Mouse (Mus musculus) midbrain, embryonic 10.5 days (tissue): ENCODE measurements around the gene 1810049J17Rik. TPM values are rescaled to one million over a fixed set of nuclear protein-coding genes. Genes with fewer than 3 reads are reported as not detected.

ENCODE experiments used
- DNase-seq: peaks from one replicate; pipeline ENCODE4 v3.0.0-alpha.2; 2017; ENCODE audit warnings: low spot score
- H3K27ac ChIP-seq: fragments of 300-500 bp; sonication (generic); replicated peaks from 2 replicates; pipeline ENCODE4 v1.5.1; 2016; ENCODE audit warnings: mild to moderate bottlenecking
- H3K27me3 ChIP-seq: fragments of 300-500 bp; sonication (generic); 2 replicates; pipeline ENCODE4 v1.6.1; 2016; ENCODE audit warnings: low read depth, mild to moderate bottlenecking; ENCODE audit not compliant: poor library complexity, severe bottlenecking
- H3K36me3 ChIP-seq: fragments of 300-500 bp; sonication (generic); 2 replicates; pipeline ENCODE4 v1.6.1; 2016; ENCODE audit warnings: mild to moderate bottlenecking, moderate library complexity
- H3K4me1 ChIP-seq: fragments of 300-500 bp; sonication (generic); 2 replicates; pipeline ENCODE4 v1.6.1; 2016
- H3K4me3 ChIP-seq: fragments of 300-500 bp; sonication (generic); 2 replicates; pipeline ENCODE4 v1.5.1; 2016; ENCODE audit warnings: mild to moderate bottlenecking, moderate library complexity
- H3K9me3 ChIP-seq: fragments of 300-500 bp; sonication (generic); replicated peaks from 2 replicates; pipeline ENCODE4 v1.6.1; 2016; ENCODE audit warnings: mild to moderate bottlenecking
- WGBS: fragments of 180-500 bp; shearing (Covaris S2); methylation state at CpG from one replicate; pipeline ENCODE4 v1.1.7; 2016; 5-methylcytosine and 5-hydroxymethylcytosine counted together
- polyA plus RNA-seq: library from polyadenylated mRNA; unstranded; fragments of >200 nt; fragmentation: Nextera tagmentation; extraction: Ambion mirVana; gene quantifications from 2 replicates; pipeline ENCODE4 v1.2.1, GENCODE M21; 2016

Gene 1810049J17Rik
- polyA plus RNA-seq, 1 experiment from 2014 or later: 0.58 TPM

- Histone ChIP-seq H3K9me3 (no peaks in the 10 kb centered on the region), H3K36me3 (no peaks in the 10 kb centered on the region), H3K4me1 (no peaks in the 10 kb centered on the region), H3K4me3 (no peak overlapping the region), H3K27me3 (no peaks in the 10 kb centered on the region), H3K27ac (no peak overlapping the region)
- no peak for DNase-seq
- WGBS: 65% methylated on average over 2 of the region's 2 CpGs
Observed at GRCm38 (mm10) chr15:12296228-12296627, 25.5 kb downstream of the 1810049J17Rik start.

DNA sequence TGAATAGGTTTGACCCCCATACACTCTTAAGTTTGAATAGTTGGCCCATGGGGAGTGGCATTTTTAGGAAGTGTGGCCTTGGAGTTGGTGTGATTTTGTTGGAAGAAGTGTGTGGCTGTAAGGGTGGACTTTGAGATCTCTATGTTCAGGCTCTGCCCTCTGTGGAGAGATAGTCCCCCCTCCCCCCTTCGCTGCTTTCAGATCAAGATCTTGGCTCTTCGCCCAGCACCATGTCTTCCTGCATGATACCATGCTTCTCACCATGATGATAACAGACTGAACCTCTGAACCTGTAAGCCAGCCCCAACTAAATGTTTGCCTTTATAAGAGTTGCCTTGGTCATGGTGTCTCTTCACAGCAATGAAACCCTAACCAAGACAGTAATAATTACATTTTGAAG, 29.9 kb downstream of the 1810049J17Rik start:
- no peak for DNase-seq

GRCm38 (mm10) chr15:12290330-12290729, 31.4 kb downstream of the 1810049J17Rik start:
- H3K27ac ChIP-seq: no peak overlapping the region
- H3K4me3 ChIP-seq: no peak overlapping the region
- H3K9me3 ChIP-seq: no peaks in the 10 kb centered on the region; the same call in 1 of the 2 replicates
- 85% methylated on average over 7 of the region's 7 CpGs for WGBS
- no peaks in the 10 kb centered on the region for H3K36me3 ChIP-seq
- no peak for DNase-seq
- no peaks in the 10 kb centered on the region for H3K4me1 ChIP-seq
- no peaks in the 10 kb centered on the region for H3K27me3 ChIP-seq

More for the DNA sequence above, 29.9 kb downstream of the 1810049J17Rik start:
- Histone ChIP-seq H3K27ac (no peak overlapping the region), H3K9me3 (no peaks in the 10 kb centered on the region), H3K27me3 (no peaks in the 10 kb centered on the region), H3K4me1 (no peaks in the 10 kb centered on the region), H3K36me3 (no peaks in the 10 kb centered on the region), H3K4me3 (no peak overlapping the region)
- 94% methylated on average over 2 of the region's 2 CpGs for WGBS

DNA sequence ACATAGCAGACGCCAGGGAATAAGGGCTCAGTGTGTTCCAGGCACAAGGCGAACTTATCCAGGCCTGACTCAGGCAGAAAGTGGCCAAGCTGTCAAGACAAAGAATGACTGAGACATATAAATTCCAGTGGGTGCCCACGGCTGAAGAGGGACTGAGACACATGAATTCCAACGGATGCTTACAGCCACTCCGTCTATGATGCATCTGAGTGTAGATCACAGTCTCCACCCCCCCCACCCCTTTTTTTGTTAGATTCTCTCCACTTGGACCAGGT, 36.2 kb downstream of the 1810049J17Rik start:
- H3K27me3 ChIP-seq: no peaks in the 10 kb centered on the region
- no peaks in the 10 kb centered on the region for H3K36me3 ChIP-seq
- no peak overlapping the region for H3K4me3 ChIP-seq
- H3K27ac ChIP-seq: no peak overlapping the region
- no peaks in the 10 kb centered on the region; the same call in 1 of the 2 replicates for H3K9me3 ChIP-seq
- H3K4me1 ChIP-seq: no peaks in the 10 kb centered on the region
- WGBS: 91% methylated on average over 5 of the region's 5 CpGs
- no peak for DNase-seq

- H3K9me3 ChIP-seq: no peaks in the 10 kb centered on the region; the same call in 1 of the 2 replicates
- 89% methylated on average over 6 of the region's 6 CpGs for WGBS
- no peak for DNase-seq
- H3K4me3 ChIP-seq: no peak overlapping the region
- H3K36me3 ChIP-seq: no peaks in the 10 kb centered on the region
- no peak overlapping the region for H3K27ac ChIP-seq
- no peaks in the 10 kb centered on the region for H3K27me3 ChIP-seq
- H3K4me1 ChIP-seq: no peaks in the 10 kb centered on the region
Observed at GRCm38 (mm10) chr15:12284794-12285534, 36.7 kb downstream of the 1810049J17Rik start.

GRCm38 (mm10) chr15:12279816-12280215, 41.9 kb downstream of the 1810049J17Rik start:
- no peaks in the 10 kb centered on the region for H3K9me3 ChIP-seq
- H3K36me3 ChIP-seq: no peaks in the 10 kb centered on the region
- no peaks in the 10 kb centered on the region for H3K27me3 ChIP-seq
- no peaks in the 10 kb centered on the region for H3K4me1 ChIP-seq
- no peak for DNase-seq
- 95% methylated on average over 1 of the region's 1 CpGs for WGBS
- H3K4me3 ChIP-seq: no peak overlapping the region
- no peak overlapping the region for H3K27ac ChIP-seq

- DNase-seq: no peak
- H3K27me3 ChIP-seq: no peaks in the 10 kb centered on the region
- 88% methylated on average over 4 of the region's 4 CpGs for WGBS
- H3K4me1 ChIP-seq: no peaks in the 10 kb centered on the region
- no peak overlapping the region for H3K27ac ChIP-seq
- H3K36me3 ChIP-seq: peaks cover 12% of the 10 kb centered on the region
- H3K9me3 ChIP-seq: no peaks in the 10 kb centered on the region
- no peak overlapping the region for H3K4me3 ChIP-seq
Observed at GRCm38 (mm10) chr15:12275091-12275623, 46.5 kb downstream of the 1810049J17Rik start.

DNA sequence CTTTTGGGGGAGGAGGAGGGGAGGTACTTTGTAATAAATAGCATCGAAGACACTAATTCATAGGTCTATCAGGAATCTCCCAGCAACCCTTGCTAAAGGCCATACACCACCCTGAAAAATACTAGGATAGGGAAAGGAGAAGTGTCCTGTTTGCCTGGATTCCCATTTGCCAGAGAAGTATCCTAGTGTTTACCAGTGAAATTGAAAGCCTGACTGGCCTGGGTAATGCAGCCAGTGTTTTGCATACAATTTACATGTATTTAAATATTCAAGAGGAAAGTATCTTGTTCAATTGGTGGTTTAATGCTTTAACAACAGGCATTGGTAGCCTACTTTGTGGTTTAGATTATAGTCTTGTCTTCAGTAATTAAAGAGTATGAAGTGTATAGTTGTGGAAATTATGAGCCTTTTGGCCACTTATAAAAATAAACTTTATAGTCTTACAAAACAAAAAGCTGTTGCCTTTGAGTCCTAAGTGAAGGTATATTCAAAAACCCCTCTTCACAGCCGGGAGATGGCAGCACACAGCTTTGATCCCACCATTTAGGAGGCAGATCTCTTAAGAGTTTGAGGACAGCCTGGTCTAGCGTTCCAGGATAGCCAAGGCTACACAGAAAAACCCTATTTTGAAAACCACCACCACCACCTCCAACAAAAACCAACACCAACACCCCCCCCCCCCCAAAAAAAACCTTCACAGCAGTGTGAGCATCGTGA, 47.5 kb downstream of the 1810049J17Rik start:
- Histone ChIP-seq H3K4me1 (no peaks in the 10 kb centered on the region), H3K36me3 (peaks cover 22% of the 10 kb centered on the region), H3K4me3 (no peak overlapping the region), H3K9me3 (no peaks in the 10 kb centered on the region), H3K27ac (no peak overlapping the region), H3K27me3 (no peaks in the 10 kb centered on the region)
- no peak for DNase-seq
- WGBS: 73% methylated on average over 4 of the region's 4 CpGs

DNA sequence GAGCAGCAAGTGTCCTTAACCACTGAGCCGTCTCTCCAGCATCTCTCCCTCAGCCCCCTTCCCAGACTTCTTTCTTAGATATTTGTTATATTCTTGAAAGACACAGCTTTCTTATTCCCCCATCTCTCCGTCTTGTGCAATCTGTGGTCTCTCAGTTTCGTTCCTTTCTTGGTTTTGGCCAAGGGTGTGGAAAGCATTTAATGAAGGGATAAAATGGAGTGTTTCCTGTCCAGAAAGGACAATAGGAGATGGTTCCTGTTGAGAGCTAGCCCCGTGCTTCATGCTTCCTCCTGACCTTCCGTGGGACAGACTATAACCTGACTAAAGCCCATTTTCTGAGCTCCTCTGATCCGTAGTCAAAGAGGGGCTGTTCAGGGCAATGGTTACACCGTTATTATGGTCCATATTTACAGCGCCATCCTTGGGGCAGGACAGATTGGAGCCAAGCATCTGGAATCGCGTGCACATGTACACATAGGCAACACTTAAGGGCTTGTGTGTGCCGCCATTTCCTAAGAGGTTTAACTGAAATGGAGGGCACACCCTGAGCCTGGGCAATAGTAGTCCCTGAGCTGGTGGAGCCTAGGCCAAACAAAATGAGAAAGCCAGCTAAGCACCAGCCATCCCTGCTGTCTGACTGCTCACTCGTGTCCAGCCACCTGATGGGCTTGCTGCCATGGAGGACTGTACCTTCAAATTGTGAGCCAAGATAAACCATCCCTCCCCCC, 48.2 kb downstream of the 1810049J17Rik start:
- Histone ChIP-seq H3K4me1 (no peaks in the 10 kb centered on the region), H3K36me3 (peaks cover 28% of the 10 kb centered on the region), H3K27me3 (no peaks in the 10 kb centered on the region), H3K27ac (no peak overlapping the region), H3K4me3 (no peak overlapping the region), H3K9me3 (no peaks in the 10 kb centered on the region)
- WGBS: 85% methylated on average over 12 of the region's 12 CpGs
- no peak for DNase-seq

Other genes starting within 250 kb of the 1810049J17Rik start
- 135 and 155 TPM in 2 replicates for gene Zfr, start 204.1 kb downstream of the 1810049J17Rik start, polyA plus RNA-seq
- gene Mtmr12, start 116.9 kb downstream of the 1810049J17Rik start, polyA plus RNA-seq: 18.0 and 18.7 TPM in 2 replicates
- gene Golph3, start 449 bp downstream of the 1810049J17Rik start, polyA plus RNA-seq: 69.0 and 73.3 TPM in 2 replicates